Mouse (Mus musculus): ENCODE measurements around the gene Adcy10.

- no peak for TF ChIP-seq POLR2A (IDR thresholded peaks at IDR 0.05; ENCODE audit: borderline replicate concordance, extremely low read depth, insufficient read depth, insufficient read length, poor library complexity, severe bottlenecking)
- TF ChIP-seq CTCF (IDR thresholded peaks at IDR 0.05; ENCODE audit: borderline replicate concordance, extremely low read depth, insufficient read depth, insufficient read length), result no peak
Observed at GRCm38 (mm10) chr1:165592295-165593082, 107.5 kb downstream of the Adcy10 start.
